Mouse (Mus musculus) embryo, embryonic 11 days (tissue): Measurements from ENCODE around the gene Cdh22.

Source experiments
- DNase-seq: peaks from one replicate; pipeline ENCODE4 v3.0.0-alpha.2; 2015

The Cdh22 gene

GRCm38 (mm10) chr2:165234613-165235291 lies at the start of gene Cdh22:
Cdh22 (minus strand) TSS chr2:165234853.
- DNase-seq: peak; percentile 87

- DNase-seq: no peak
Observed at GRCm38 (mm10) chr2:165284377-165284776, 49.7 kb upstream of the Cdh22 start.

DNA sequence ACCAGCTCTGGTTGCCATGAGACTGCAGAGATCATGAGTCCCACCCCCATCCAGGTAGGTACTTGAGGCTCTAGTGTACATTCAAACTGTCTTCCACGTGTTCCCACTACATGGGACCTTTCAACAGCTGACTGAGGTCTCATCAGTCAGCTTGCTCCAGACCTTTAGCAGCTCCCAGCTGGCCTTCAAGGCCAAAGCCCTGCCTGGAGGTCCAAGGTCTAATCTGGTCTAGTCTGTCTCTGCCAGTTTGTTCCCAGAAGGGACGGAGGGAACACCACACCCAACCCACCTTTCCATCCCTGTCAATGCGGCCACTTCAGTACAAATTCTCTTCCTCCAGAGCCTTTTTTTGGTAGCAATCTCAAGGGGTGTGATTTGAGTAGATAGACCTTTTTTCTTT lies 49.0 kb upstream of the Cdh22 start:
- no peak for DNase-seq

- DNase-seq: no peak
Observed at GRCm38 (mm10) chr2:165281779-165282311, 47.2 kb upstream of the Cdh22 start.

DNA sequence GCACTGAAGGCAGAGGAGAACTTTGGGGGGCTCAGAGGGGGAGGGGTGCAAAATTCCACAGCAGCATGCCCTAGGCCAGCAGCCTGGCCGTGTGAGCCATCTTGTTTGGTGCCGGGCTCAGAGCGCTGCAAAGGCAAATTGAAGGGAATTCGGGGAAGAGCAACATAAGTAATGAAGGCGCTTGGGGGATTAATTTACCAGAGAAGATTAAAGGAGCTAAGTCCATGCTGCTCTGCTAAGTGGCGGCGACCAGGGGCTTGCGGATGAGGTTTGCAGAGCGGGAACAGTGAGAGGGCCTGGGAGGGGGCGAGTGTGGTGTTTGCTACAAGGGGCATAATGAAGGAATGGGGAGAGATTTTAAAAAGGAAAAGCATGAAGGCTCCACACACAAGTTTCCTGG lies 44.7 kb upstream of the Cdh22 start:
- no peak for DNase-seq

- no peak for DNase-seq
Observed at GRCm38 (mm10) chr2:165277188-165277740, 42.6 kb upstream of the Cdh22 start.

DNA sequence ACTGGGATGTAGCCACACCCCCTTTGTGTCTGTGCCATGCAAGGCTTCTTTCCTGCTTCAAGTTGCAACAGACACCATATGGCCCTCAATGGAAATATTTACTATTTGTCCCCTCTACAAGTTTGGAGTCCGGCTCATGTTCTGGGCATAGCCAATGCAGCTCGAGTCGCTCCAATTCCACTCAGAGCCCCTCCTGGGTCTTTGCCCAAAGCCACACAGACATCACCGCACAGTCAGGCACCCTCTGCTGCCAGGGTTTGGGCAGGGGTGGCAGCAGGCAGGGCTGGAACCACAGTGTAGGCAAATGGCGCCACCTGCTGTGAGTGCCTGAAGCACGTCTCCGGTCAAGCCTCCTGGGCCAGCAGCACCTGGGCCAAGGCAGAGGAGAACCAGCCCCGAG lies 41.2 kb upstream of the Cdh22 start:
- peak; percentile 76 for DNase-seq

DNA sequence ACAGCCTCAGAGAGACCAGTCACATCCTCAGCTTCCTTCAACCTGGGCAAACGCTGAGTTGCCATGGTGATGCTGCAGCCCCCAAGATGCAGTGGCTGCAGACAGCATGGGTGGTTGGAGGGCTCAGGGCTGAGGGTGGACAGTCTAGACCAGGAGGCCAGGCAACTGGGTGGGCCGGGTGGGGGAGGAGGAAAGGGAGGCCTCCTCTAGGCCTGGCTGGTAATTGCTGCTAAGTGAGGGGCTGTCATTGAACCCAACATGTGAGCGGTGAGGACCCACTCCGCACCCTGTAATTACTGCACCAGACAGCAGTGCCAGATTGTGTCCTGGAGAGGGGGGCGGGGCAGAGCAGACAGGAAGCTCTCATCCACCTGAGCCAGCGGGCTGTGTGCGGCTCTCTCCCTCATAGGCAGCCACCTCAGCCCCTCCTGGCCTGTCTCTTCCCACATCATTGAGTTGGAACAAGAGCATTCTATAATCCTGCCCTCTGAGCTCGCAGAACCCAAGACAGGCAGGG lies 40.5 kb upstream of the Cdh22 start:
- DNase-seq: peak; percentile 31

DNA sequence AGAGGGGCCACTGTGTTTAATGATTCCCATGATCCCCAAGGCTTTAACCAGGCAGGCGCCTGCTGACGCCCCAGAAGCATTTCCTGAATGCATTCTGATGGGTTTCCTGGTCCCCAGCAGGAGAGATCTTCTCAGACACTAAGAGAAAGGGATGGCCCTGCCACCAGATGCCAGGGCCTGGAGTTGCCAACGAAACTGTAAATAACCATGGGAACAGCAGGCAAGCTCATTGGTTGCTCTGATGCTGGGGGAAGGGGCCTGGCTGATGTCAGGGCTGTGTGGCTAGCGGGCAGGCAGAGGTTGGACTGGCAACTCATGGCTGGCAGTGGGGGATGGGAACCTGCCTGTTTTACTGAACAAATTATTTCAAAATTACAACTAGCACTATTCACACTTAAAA lies 38.9 kb upstream of the Cdh22 start:
- DNase-seq: no peak

DNA sequence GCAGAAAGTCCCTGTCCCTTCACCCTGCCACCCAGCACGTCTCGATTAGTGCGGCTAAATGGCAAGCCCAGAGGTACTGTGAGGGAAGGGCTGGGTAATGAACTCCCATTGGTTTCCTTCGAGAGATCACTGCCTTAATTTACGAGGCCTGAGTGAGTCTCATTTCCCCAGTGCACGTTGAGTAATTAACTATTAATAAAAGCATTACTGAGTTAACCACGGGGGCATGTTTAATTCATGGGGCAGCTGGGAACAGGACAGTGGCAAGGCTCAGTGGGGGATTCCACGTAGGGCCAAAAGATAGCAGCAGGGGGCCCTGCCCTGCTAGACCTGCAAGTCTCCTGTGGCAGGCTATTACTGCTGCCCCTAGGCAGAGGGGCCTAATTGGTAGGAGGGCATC lies 36.7 kb upstream of the Cdh22 start:
- DNase-seq: peak; percentile 24

- DNase-seq: no peak
Observed at GRCm38 (mm10) chr2:165270858-165271257, 36.2 kb upstream of the Cdh22 start.

DNA sequence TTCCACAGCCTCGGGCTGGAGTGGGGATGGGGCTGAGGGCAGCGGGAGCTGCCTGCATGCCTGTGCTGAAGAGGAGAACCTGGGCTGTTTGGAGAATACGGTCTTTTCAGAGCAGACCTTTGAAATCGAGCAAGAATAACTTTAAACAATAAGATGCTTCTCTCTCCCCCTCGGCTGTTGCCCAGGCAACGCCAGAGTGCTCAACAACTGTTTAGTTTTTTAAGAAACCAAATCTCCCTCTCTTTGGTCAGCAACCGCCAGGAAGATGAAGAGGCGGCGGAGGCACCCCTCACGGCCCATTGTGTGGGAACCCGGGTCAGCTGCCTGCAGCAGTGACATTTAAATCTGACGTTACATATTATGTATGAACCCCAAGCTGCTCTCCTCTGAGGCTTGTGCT lies 32.1 kb upstream of the Cdh22 start:
- DNase-seq: peak; percentile 39

- DNase-seq: no peak
Observed at GRCm38 (mm10) chr2:165263861-165264260, 29.2 kb upstream of the Cdh22 start.

DNA sequence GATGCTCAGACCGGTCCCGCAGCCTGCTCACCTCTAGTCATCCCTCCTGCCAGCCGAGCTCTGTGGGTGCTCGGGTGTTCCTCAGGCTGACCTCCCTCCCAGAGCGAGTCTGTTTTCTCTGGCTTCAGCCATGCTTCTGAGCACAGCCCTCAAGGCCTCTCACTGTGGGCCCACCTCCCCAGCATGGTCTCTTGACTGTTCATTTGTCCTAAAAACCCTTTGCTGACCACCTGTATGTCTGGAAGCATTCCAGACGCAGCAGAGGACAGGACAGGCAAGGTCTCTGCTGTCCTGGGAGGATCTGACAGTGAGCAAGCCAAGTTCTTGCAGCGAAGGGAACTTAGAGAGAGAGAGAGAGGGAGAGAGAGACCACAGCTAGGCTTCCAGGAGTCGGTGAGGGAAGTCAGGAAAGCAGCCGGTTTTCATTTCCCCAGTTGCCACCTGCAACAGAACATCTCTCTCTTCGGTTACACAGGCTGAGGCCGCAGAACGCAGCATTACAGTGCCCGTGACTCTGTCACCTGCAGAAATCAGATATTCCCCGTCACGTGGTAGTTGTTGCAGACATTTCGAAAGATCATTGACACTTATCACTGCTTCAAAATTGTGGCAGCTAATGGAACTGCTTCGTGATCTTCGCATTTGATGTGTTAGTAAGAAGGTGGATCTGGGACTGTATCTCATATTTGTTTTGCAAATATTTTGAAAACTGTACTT lies 27.8 kb upstream of the Cdh22 start:
- DNase-seq: no peak

- DNase-seq: no peak
Observed at GRCm38 (mm10) chr2:165259859-165260258, 25.2 kb upstream of the Cdh22 start.

- DNase-seq: no peak
Observed at GRCm38 (mm10) chr2:165258321-165258720, 23.7 kb upstream of the Cdh22 start.

- DNase-seq: no peak
Observed at GRCm38 (mm10) chr2:165257151-165257834, 22.6 kb upstream of the Cdh22 start.

DNA sequence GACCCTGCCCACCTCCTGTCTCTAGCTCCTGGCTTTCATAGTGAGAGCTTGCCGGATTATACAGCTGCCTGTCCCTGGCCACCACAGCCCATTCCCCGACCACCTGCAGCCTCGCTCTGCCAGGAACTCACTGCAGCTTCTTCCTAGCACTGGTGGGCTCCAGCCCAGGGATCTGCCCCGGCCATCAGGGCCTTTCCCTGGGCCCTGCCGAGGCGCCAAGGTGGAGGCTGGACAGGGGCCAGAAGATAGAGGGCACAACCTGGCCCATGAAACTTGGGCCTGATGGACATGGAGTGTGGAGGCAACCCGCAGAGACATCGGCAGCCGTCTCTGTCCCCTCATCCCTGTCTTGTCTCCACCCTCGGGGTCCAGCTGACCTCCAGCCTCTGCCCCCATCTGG lies 21.6 kb upstream of the Cdh22 start:
- no peak for DNase-seq

DNA sequence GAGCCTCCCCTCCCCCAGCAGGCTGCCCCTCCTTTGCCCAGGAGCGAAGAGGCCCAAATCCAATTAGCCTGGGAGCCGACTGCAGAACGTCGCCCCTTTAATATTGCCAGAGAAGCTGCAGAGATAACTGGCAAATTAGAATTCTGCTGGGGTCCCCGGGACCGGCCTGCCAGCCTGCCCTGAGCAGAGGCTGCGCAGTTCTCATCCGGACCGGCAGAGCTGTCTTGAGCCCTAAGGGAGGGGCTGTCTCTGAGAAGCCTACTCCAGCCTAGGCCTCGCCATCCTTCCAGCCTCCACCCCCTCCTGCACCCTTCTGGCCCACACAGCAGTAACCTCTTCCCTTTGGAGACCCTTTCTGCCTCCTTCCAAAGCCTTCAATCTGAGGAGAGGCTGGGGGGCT lies 19.2 kb upstream of the Cdh22 start:
- peak; percentile 41 for DNase-seq

DNA sequence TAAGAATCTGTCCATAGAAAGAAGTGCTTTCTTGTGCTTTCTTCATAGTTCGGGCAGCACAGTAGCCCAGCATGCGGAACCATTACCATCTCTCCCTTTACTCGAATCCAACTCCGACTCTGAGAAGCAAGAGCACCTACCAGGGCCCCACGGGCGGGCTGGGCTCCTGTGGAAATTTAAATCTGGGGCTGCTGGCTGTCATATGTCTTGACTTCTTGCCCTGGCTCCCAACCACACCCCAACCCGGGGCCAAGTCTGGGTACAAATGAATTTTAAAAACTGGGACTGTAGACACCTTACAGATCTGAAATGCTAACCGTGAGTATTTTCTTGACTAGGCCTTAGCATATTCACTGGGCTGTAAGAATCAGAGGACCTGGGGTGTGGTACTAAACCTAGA lies 18.6 kb upstream of the Cdh22 start:
- DNase-seq: no peak

DNA sequence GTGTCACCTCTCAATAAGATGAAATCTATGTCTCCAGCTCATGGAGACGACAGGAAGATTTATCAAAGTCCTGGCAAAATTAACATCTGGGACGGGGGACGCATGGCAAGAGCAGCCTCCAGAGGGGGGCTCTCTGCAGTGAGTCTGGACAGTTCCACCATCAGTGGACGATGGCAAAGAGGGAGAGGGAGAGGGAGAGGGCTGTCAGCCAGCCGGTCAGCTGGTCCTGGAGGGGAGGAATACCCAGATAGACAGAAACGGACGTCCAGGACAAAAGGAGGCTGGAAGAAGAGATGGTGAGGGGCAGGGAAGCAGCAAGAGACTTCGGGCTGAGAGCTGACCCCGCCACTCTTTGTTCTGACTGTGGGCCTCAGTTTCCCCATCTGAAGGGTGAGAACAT lies 18.1 kb upstream of the Cdh22 start:
- DNase-seq: no peak

GRCm38 (mm10) chr2:165252381-165252780 lies 17.7 kb upstream of the Cdh22 start:
- DNase-seq: no peak

DNA sequence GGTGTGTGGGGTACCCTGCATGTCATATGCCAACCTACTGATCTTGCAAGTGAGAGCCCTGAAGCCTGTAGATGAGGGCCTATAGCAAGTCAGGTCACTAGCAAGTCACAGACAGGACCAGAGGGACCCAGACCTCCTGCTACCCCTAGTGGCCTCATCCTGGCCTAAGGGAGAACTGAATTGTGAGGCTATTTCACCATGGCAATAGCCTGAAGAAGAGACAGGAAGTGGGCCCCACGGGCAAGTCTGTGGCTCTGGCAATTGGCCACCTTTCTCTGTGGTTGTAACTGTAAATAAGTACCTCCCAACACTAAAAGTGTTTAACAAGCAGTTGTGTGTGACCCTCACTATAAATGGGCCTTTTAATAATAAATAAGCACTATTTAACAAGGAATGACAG lies 16.2 kb upstream of the Cdh22 start:
- DNase-seq: no peak
